Mouse (Mus musculus) lung, postnatal 0 days (tissue): ENCODE measurements around the gene Taok3. TPM values are rescaled to one million over a fixed set of nuclear protein-coding genes. Genes with fewer than 3 reads are reported as not detected.

Experiments
- ATAC-seq: fragments of 200-750 bp; cut with Nextera tagmentation; 2 replicates; pipeline ENCODE4 v1.8.0; 2017; ENCODE audit warnings: moderate library complexity
- DNase-seq: peaks from one replicate; pipeline ENCODE4 v3.0.0-alpha.2; 2016; ENCODE audit warnings: low spot score
- H3K27ac ChIP-seq: fragments of 300-500 bp; sonication (generic); 2 replicates; pipeline ENCODE4 v1.5.1; 2014; ENCODE audit warnings: antibody characterized with exemption, mild to moderate bottlenecking, low read length, mixed read lengths
- H3K27me3 ChIP-seq: fragments of 300-500 bp; sonication (generic); replicated peaks from 2 replicates; pipeline ENCODE4 v1.6.1; 2014; ENCODE audit warnings: low read length, mixed read lengths; ENCODE audit not compliant: insufficient read depth
- H3K36me3 ChIP-seq: fragments of 300-500 bp; sonication (generic); 2 replicates; pipeline ENCODE4 v1.6.1; 2014; ENCODE audit warnings: low read length, mixed read lengths; ENCODE audit not compliant: insufficient read depth
- H3K4me1 ChIP-seq: fragments of 300-500 bp; sonication (generic); 2 replicates; pipeline ENCODE4 v1.6.1; 2014; ENCODE audit warnings: antibody characterized with exemption, low read depth, low read length, mixed read lengths; ENCODE audit not compliant: insufficient read depth
- H3K4me2 ChIP-seq: fragments of 300-500 bp; sonication (generic); replicated peaks from 2 replicates; pipeline ENCODE4 v1.6.1; 2014; ENCODE audit warnings: low read depth, mild to moderate bottlenecking, low read length, moderate library complexity, mixed read lengths
- H3K4me3 ChIP-seq: fragments of 300-500 bp; sonication (generic); 2 replicates; pipeline ENCODE4 v1.5.1; 2014; ENCODE audit warnings: low read depth, low read length
- H3K9ac ChIP-seq: fragments of 300-500 bp; sonication (generic); replicated peaks from 2 replicates; pipeline ENCODE4 v1.6.1; 2014; ENCODE audit warnings: low read depth, mild to moderate bottlenecking
- H3K9me3 ChIP-seq: fragments of 300-500 bp; sonication (generic); 2 replicates; pipeline ENCODE4 v1.6.1; 2016; ENCODE audit warnings: low read length, mixed read lengths
- CTCF ChIP-seq: IDR thresholded peaks from 2 replicates; pipeline ENCODE4 v1.5.1; 2016; ENCODE audit warnings: antibody characterized with exemption, mild to moderate bottlenecking
- EP300 ChIP-seq: IDR thresholded peaks from 2 replicates; pipeline ENCODE4 v1.6.1; 2016; ENCODE audit warnings: antibody characterized with exemption, mild to moderate bottlenecking, control low read depth
- WGBS: fragments of 180-500 bp; shearing (Covaris S2); extraction: QIAGEN DNeasy Blood & Tissue Kit; methylation state at CpG from one replicate; pipeline ENCODE4 v1.1.7; 2014; 5-methylcytosine and 5-hydroxymethylcytosine counted together
- polyA plus RNA-seq: library from polyadenylated mRNA; unstranded; fragments of >200 nt; fragmentation: Nextera tagmentation; extraction: Ambion mirVana; gene quantifications from 2 replicates; pipeline ENCODE4 v1.2.1, GENCODE M21; 2015

Gene Taok3
- polyA plus RNA-seq, 1 experiment from 2014 or later = 55.5 TPM

DNA sequence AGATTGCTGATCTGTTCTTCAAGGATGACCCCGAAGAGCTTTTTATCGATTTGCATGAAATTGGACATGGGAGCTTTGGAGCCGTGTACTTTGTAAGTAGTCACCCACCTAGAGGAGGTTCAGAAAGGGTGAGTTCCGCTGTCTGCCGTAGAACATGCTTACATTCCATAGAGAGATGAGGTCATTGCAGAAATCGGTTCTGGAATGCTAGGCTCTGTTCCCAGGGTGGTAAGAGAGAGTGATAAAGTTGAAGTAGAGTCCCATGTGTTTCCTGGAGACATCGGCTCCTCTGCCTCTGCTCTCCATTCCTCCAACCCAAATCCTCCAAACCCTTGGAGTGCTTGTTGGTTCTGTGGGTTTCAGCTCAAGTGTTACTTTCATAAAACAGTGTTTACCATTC is 73.8 kb downstream of the Taok3 start:
- 65% methylated on average over 7 of the region's 7 CpGs for WGBS
- no peaks in the 10 kb centered on the region for H3K9me3 ChIP-seq
- no peak overlapping the region for H3K27ac ChIP-seq
- ATAC-seq (peak; percentile 34), DNase-seq (peak; percentile 34)
- no peak overlapping the region for H3K4me2 ChIP-seq
- H3K4me3 ChIP-seq = no peak overlapping the region
- TF ChIP-seq CTCF (no peak), EP300 (no peak)
- H3K27me3 ChIP-seq = no peaks in the 10 kb centered on the region
- peaks cover 3% of the 10 kb centered on the region; the same call in 1 of the 2 replicates for H3K4me1 ChIP-seq
- peaks cover 11% of the 10 kb centered on the region; the same call in 1 of the 2 replicates for H3K36me3 ChIP-seq
- no peak overlapping the region for H3K9ac ChIP-seq

DNA sequence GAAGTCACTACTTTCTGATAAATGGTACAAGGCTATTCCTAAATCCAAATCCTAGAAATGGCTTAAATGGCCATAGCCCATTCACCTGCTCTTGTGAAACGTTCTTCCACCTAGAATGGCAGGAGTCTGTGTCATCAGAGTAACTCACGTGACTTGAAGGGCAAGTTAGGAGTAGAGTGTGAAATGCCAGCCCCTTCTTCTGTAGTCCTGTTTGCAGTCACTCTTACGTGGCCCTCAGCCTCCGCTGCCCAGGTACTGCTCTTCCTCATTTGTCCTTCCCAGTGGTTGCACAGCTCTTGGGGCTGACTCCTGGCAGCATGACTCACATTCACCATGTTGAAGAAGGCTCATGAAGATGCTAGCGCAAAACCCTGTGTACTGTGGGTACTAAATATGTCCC is 74.7 kb downstream of the Taok3 start:
- Histone ChIP-seq H3K36me3 (peaks cover 18% of the 10 kb centered on the region; the same call in 1 of the 2 replicates), H3K4me2 (no peak overlapping the region), H3K9me3 (no peaks in the 10 kb centered on the region), H3K27me3 (no peaks in the 10 kb centered on the region), H3K4me1 (peaks cover 3% of the 10 kb centered on the region; the same call in 1 of the 2 replicates), H3K27ac (no peak overlapping the region), H3K9ac (no peak overlapping the region), H3K4me3 (no peak overlapping the region)
- DNase-seq (peak; percentile 78), ATAC-seq (peak; percentile 70)
- TF ChIP-seq EP300 (no peak), CTCF (no peak)
- WGBS = 62% methylated on average over 5 of the region's 5 CpGs

DNA sequence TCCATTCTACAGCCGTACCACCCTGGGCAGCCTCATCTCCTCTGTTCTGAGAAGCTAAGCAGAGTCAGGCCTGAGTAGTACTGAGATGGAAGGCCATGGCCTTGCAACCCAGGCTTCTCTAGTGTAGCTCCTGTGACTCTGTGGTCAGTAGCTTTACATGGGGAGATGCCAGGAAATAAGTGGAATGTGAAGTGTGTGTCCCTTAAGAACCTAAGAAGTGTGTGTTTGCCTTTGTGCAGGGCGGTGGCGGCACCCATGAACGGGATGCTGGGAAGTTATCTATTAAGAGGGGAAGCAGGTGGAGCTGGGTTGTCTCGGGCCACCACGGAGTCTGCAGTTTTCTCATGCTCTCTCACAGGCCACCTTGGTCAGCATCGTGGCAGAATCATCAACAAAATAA is 76.6 kb downstream of the Taok3 start:
- peak; percentile 55; the same call in 1 of the 2 replicates for TF ChIP-seq EP300
- TF ChIP-seq CTCF = no peak
- no peaks in the 10 kb centered on the region for H3K9me3 ChIP-seq
- peaks cover 18% of the 10 kb centered on the region; the same call in 1 of the 2 replicates for H3K36me3 ChIP-seq
- no peak overlapping the region for H3K9ac ChIP-seq
- 55% methylated on average over 7 of the region's 7 CpGs for WGBS
- peaks cover 3% of the 10 kb centered on the region; the same call in 1 of the 2 replicates for H3K4me1 ChIP-seq
- DNase-seq (peak; percentile 71), ATAC-seq (peak; percentile 87)
- no peak overlapping the region for H3K4me2 ChIP-seq
- no peak overlapping the region for H3K4me3 ChIP-seq
- no peaks in the 10 kb centered on the region for H3K27me3 ChIP-seq
- H3K27ac ChIP-seq = no peak overlapping the region

DNA sequence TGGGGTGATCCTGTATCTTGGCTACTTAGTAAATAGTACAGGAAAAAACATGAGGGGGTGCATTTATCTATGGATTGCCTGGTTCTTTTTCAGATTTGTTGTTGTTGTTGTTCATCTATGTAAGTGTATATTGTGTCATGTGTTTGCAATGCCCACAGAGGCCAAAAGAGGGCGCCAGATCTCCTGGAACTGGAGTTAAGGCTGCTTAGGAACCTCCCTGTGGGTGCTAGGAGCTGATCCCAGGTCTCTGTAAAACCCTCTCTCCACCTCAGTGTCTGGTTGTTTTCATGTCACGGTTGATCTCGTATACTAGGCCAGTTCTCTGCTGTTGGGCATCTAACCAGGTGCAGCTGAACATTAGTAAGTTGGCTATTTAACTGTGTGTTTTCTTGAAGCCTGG is 78.5 kb downstream of the Taok3 start:
- Histone ChIP-seq H3K36me3 (peaks cover 21% of the 10 kb centered on the region; the same call in 1 of the 2 replicates), H3K4me2 (no peak overlapping the region), H3K9ac (no peak overlapping the region), H3K27me3 (no peaks in the 10 kb centered on the region), H3K4me1 (peaks cover 3% of the 10 kb centered on the region; the same call in 1 of the 2 replicates), H3K9me3 (no peaks in the 10 kb centered on the region), H3K27ac (no peak overlapping the region), H3K4me3 (no peak overlapping the region)
- ATAC-seq (no peak), DNase-seq (no peak)
- no peak for TF ChIP-seq EP300
- peak; percentile 22; the same call in 1 of the 2 replicates for TF ChIP-seq CTCF
- 82% methylated on average over 3 of the region's 3 CpGs for whole genome bisulfite sequencing

DNA sequence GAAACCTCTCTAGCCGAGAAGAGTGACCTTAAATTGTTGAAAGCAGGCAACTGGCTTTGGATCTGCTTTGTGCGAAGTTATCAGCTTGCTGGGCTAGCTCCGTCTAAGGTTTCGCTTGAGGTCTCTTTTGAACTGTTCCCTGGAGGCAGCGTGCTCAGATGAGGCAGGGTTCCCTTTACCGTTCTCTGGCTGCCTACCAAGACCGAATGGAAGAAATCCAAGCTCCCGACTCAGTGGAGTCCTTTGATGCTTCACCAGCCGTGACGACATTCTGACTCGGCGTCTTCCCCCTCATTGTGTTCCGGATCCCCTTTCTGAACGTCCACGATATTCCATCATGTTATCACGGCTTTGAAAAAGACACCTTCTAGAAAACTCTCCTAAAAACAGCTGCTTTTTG is 87.4 kb downstream of the Taok3 start:
- Histone ChIP-seq H3K9me3 (no peaks in the 10 kb centered on the region), H3K27ac (no peak overlapping the region), H3K9ac (no peak overlapping the region), H3K4me2 (no peak overlapping the region), H3K4me1 (no peaks in the 10 kb centered on the region), H3K36me3 (peaks cover 55% of the 10 kb centered on the region), H3K4me3 (no peak overlapping the region), H3K27me3 (no peaks in the 10 kb centered on the region)
- WGBS = 76% methylated on average over 16 of the region's 16 CpGs
- DNase-seq (no peak), ATAC-seq (no peak)
- TF ChIP-seq CTCF = no peak
- no peak for TF ChIP-seq EP300

DNA sequence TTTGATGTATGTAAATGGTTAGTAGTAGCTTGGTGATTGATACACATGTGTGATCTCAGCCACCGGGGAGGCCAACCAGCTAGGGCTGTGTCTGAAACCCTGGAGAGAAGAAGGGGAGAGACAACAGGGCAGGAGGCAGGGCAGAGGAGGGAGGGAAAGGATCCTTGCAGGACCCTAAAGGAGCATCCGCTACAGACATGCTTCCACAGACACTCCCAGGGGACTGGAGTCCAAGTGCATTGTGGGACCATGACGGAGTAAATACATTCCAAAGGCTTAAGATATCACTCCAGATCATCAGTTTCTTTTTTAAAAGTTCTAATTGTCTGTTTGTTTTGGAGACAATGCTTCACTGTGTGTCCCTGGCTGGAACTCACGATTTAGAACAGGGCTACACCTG is 94.1 kb downstream of the Taok3 start:
- no peaks in the 10 kb centered on the region for H3K27me3 ChIP-seq
- no peaks in the 10 kb centered on the region for H3K9me3 ChIP-seq
- no peak overlapping the region for H3K9ac ChIP-seq
- DNase-seq = no peak
- no peaks in the 10 kb centered on the region for H3K4me1 ChIP-seq
- H3K27ac ChIP-seq = no peak overlapping the region
- no peak for ATAC-seq
- H3K4me2 ChIP-seq = no peak overlapping the region
- WGBS = 57% methylated on average over 4 of the region's 4 CpGs
- peaks cover 30% of the 10 kb centered on the region for H3K36me3 ChIP-seq
- no peak for TF ChIP-seq EP300
- no peak for TF ChIP-seq CTCF
- no peak overlapping the region for H3K4me3 ChIP-seq

DNA sequence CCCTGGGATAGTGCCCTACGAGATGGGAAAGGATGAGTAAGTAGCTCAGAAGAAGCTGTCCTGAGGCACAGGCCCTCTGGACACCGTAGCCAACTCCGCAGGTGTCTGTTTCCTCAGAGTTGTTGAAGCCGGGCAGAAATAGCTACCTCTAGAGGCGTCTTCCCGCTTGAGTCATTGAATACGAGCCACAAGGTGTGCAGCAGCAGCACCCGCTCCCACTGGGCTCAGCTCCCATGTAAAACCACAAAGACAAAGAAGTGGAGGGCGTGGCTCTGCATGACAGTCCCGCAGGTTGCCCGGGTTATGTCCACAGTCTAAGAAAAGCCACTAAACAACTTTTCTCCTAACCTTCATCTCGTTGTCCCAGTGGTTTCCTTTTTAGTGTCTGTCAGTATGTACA is 111.1 kb downstream of the Taok3 start:
- Histone ChIP-seq H3K9me3 (no peaks in the 10 kb centered on the region), H3K27me3 (no peaks in the 10 kb centered on the region), H3K4me2 (no peak overlapping the region), H3K9ac (no peak overlapping the region), H3K4me3 (no peak overlapping the region), H3K27ac (no peak overlapping the region), H3K36me3 (peaks cover 13% of the 10 kb centered on the region; the same call in 1 of the 2 replicates), H3K4me1 (no peaks in the 10 kb centered on the region)
- peak; percentile 25; the same call in 1 of the 2 replicates for ATAC-seq
- TF ChIP-seq EP300 (no peak), CTCF (no peak)
- DNase-seq = no peak
- WGBS = 58% methylated on average over 12 of the region's 12 CpGs
